Mouse (Mus musculus): ENCODE data around the gene Mgarp. TPM values are rescaled to one million over a fixed set of nuclear protein-coding genes. Genes with fewer than 3 reads are reported as not detected.
"Not testable (repeated sequence)": the region's sequence is repeated elsewhere in the genome, so short reads cannot be mapped to it uniquely, and the experiment has no call there.

The Mgarp gene
- polyA plus RNA-seq (2015; fragmentation: Nextera tagmentation; extraction: Ambion mirVana), result 2.5 and 2.8 TPM in 2 replicates

GRCm38 (mm10) chr3:51396219-51397068 lies at the start of gene Mgarp:
TSS of gene Mgarp (minus strand) at chr3:51396738.
- Histone ChIP-seq H3K27ac (no peak within 1 kb of the TSS), H3K4me3 (peak within 1 kb of the TSS; percentile 53), H3K9ac (peak within 1 kb of the TSS; percentile 39), H3K9me3 (no peaks in the 10 kb centered on the region), H3K4me2 (peak within 1 kb of the TSS; percentile 83), H3K4me1 (peaks cover 6% of the 10 kb centered on the region; the same call in 1 of the 2 replicates), H3K27me3 (peaks cover 24% of the 10 kb centered on the region), H3K36me3 (no peaks in the 10 kb centered on the region)
- ATAC-seq (ENCODE audit: borderline replicate concordance, extremely low read depth, low FRiP score, low TSS enrichment), result peak; percentile 87
- WGBS, result 2% methylated on average over 41 of the region's 41 CpGs

GRCm38 (mm10) chr3:51434871-51435595 lies 38.5 kb upstream of the Mgarp start:
- H3K4me3 ChIP-seq, result no peak overlapping the region
- no peaks in the 10 kb centered on the region for H3K27me3 ChIP-seq
- H3K4me2 ChIP-seq, result no peak overlapping the region
- no peak overlapping the region for H3K27ac ChIP-seq
- H3K36me3 ChIP-seq, result peaks cover 2% of the 10 kb centered on the region; the same call in 1 of the 2 replicates
- no peaks in the 10 kb centered on the region for H3K9me3 ChIP-seq
- no peaks in the 10 kb centered on the region for H3K4me1 ChIP-seq
- WGBS, result 94% methylated on average over 3 of the region's 3 CpGs
- no peak for ATAC-seq (ENCODE audit: borderline replicate concordance, extremely low read depth, low FRiP score, low TSS enrichment)
- no peak overlapping the region for H3K9ac ChIP-seq

- not testable (repeated sequence) for H3K4me2 ChIP-seq; H3K9ac ChIP-seq; H3K27me3 ChIP-seq; H3K4me1 ChIP-seq; H3K4me3 ChIP-seq; H3K36me3 ChIP-seq; H3K27ac ChIP-seq; ATAC-seq (ENCODE audit: borderline replicate concordance, extremely low read depth, low FRiP score, low TSS enrichment); H3K9me3 ChIP-seq
- 86% methylated on average over 5 of the region's 5 CpGs for whole genome bisulfite sequencing
Observed at GRCm38 (mm10) chr3:51434364-51434763, 37.8 kb upstream of the Mgarp start.

GRCm38 (mm10) chr3:51425394-51425793 lies 28.9 kb upstream of the Mgarp start:
- no peaks in the 10 kb centered on the region for H3K36me3 ChIP-seq
- H3K9ac ChIP-seq, result no peak overlapping the region
- no peak overlapping the region for H3K4me3 ChIP-seq
- H3K4me2 ChIP-seq, result no peak overlapping the region
- no peaks in the 10 kb centered on the region for H3K4me1 ChIP-seq
- ATAC-seq (ENCODE audit: borderline replicate concordance, extremely low read depth, low FRiP score, low TSS enrichment), result no peak
- H3K27ac ChIP-seq, result no peak overlapping the region
- H3K27me3 ChIP-seq, result no peaks in the 10 kb centered on the region
- H3K9me3 ChIP-seq, result no peaks in the 10 kb centered on the region

GRCm38 (mm10) chr3:51421921-51422320 lies 25.4 kb upstream of the Mgarp start:
- no peak for ATAC-seq (ENCODE audit: borderline replicate concordance, extremely low read depth, low FRiP score, low TSS enrichment)
- WGBS, result 68% methylated on average over 3 of the region's 3 CpGs
- no peaks in the 10 kb centered on the region for H3K27me3 ChIP-seq

GRCm38 (mm10) chr3:51417966-51418365 lies 21.4 kb upstream of the Mgarp start:
- no peaks in the 10 kb centered on the region for H3K27me3 ChIP-seq
- H3K4me3 ChIP-seq, result peak overlapping the region; percentile 17
- H3K4me1 ChIP-seq, result peaks cover 17% of the 10 kb centered on the region
- H3K4me2 ChIP-seq, result peak overlapping the region; percentile 52
- no peaks in the 10 kb centered on the region for H3K36me3 ChIP-seq
- H3K9me3 ChIP-seq, result no peaks in the 10 kb centered on the region
- no peak overlapping the region for H3K27ac ChIP-seq
- no peak overlapping the region for H3K9ac ChIP-seq
- WGBS, result 44% methylated on average over 2 of the region's 2 CpGs
- ATAC-seq (ENCODE audit: borderline replicate concordance, extremely low read depth, low FRiP score, low TSS enrichment), result no peak

More at GRCm38 (mm10) chr3:51421921-51422320, 25.4 kb upstream of the Mgarp start:
- Histone ChIP-seq H3K9me3 (no peaks in the 10 kb centered on the region), H3K36me3 (no peaks in the 10 kb centered on the region), H3K9ac (no peak overlapping the region), H3K4me1 (peaks cover 10% of the 10 kb centered on the region), H3K4me3 (no peak overlapping the region), H3K4me2 (no peak overlapping the region), H3K27ac (no peak overlapping the region)

GRCm38 (mm10) chr3:51417485-51417884 lies 20.9 kb upstream of the Mgarp start:
- no peaks in the 10 kb centered on the region for H3K27me3 ChIP-seq
- H3K4me3 ChIP-seq, result peak overlapping the region; percentile 61
- H3K9ac ChIP-seq, result no peak overlapping the region
- H3K27ac ChIP-seq, result no peak overlapping the region
- WGBS, result 44% methylated on average over 2 of the region's 2 CpGs
- H3K4me2 ChIP-seq, result peak overlapping the region; percentile 52
- peaks cover 17% of the 10 kb centered on the region for H3K4me1 ChIP-seq
- no peak for ATAC-seq (ENCODE audit: borderline replicate concordance, extremely low read depth, low FRiP score, low TSS enrichment)
- no peaks in the 10 kb centered on the region for H3K36me3 ChIP-seq
- no peaks in the 10 kb centered on the region for H3K9me3 ChIP-seq

- WGBS, result 6% methylated on average over 8 of the region's 8 CpGs
Observed at GRCm38 (mm10) chr3:51417135-51417458, 20.6 kb upstream of the Mgarp start.

GRCm38 (mm10) chr3:51416364-51417134 lies 20.0 kb upstream of the Mgarp start:
- Histone ChIP-seq H3K4me3 (peak overlapping the region; percentile 61), H3K4me1 (peaks cover 17% of the 10 kb centered on the region)

More at GRCm38 (mm10) chr3:51417135-51417458, 20.6 kb upstream of the Mgarp start:
- ATAC-seq (ENCODE audit: borderline replicate concordance, extremely low read depth, low FRiP score, low TSS enrichment), result no peak
- H3K4me3 ChIP-seq, result peak overlapping the region; percentile 61
- H3K27ac ChIP-seq, result peak overlapping the region; percentile 90
- H3K9ac ChIP-seq, result peak overlapping the region; percentile 95
- H3K4me2 ChIP-seq, result peak overlapping the region; percentile 52
- no peaks in the 10 kb centered on the region for H3K9me3 ChIP-seq
- H3K27me3 ChIP-seq, result no peaks in the 10 kb centered on the region
- H3K36me3 ChIP-seq, result no peaks in the 10 kb centered on the region
- peaks cover 17% of the 10 kb centered on the region for H3K4me1 ChIP-seq

GRCm38 (mm10) chr3:51416073-51416363 lies 19.5 kb upstream of the Mgarp start:
- no peaks in the 10 kb centered on the region for H3K27me3 ChIP-seq
- WGBS, result under 1% methylated on average over 28 of the region's 30 CpGs
- H3K9me3 ChIP-seq, result no peaks in the 10 kb centered on the region
- peak overlapping the region; percentile 52 for H3K4me2 ChIP-seq
- peak; percentile 66 for ATAC-seq (ENCODE audit: borderline replicate concordance, extremely low read depth, low FRiP score, low TSS enrichment)
- H3K4me1 ChIP-seq, result peaks cover 17% of the 10 kb centered on the region
- H3K27ac ChIP-seq, result peak overlapping the region; percentile 90
- H3K36me3 ChIP-seq, result no peaks in the 10 kb centered on the region
- peak overlapping the region; percentile 95 for H3K9ac ChIP-seq
- H3K4me3 ChIP-seq, result peak overlapping the region; percentile 61

More at GRCm38 (mm10) chr3:51416364-51417134, 20.0 kb upstream of the Mgarp start:
- under 1% methylated on average over 68 of the region's 68 CpGs for WGBS
- Histone ChIP-seq H3K9ac (peak overlapping the region; percentile 95), H3K36me3 (no peaks in the 10 kb centered on the region), H3K4me2 (peak overlapping the region; percentile 52), H3K27ac (peak overlapping the region; percentile 90), H3K9me3 (no peaks in the 10 kb centered on the region), H3K27me3 (no peaks in the 10 kb centered on the region)
- peak; percentile 57 for ATAC-seq (ENCODE audit: borderline replicate concordance, extremely low read depth, low FRiP score, low TSS enrichment)

GRCm38 (mm10) chr3:51415098-51416072 lies 18.8 kb upstream of the Mgarp start, which contains the start of gene Naa15:
TSS of gene Naa15 (plus strand) at chr3:51415148.
- peak; percentile 89 for ATAC-seq (ENCODE audit: borderline replicate concordance, extremely low read depth, low FRiP score, low TSS enrichment)
- 4% methylated on average over 43 of the region's 43 CpGs for WGBS
- peak within 1 kb of the TSS; percentile 61 for H3K4me3 ChIP-seq

More at GRCm38 (mm10) chr3:51415098-51416072, 18.8 kb upstream of the Mgarp start, which contains the start of gene Naa15:
- Histone ChIP-seq H3K9me3 (no peaks in the 10 kb centered on the region), H3K4me1 (peaks cover 17% of the 10 kb centered on the region), H3K36me3 (no peaks in the 10 kb centered on the region), H3K27me3 (no peaks in the 10 kb centered on the region), H3K9ac (peak within 1 kb of the TSS; percentile 95), H3K27ac (peak within 1 kb of the TSS; percentile 90), H3K4me2 (peak within 1 kb of the TSS; percentile 60)

Measured in lung, embryonic 15.5 days (tissue).